Mouse (Mus musculus) hindbrain, embryonic 16.5 days (tissue): ENCODE measurements at regions not wholly inside any gene's neighbourhood (a gene's known extent, or its start where the extent isn't known, plus 50 kb on each side); places are given as distances from the start of the nearest gene placed in this dataset.

ENCODE experiments used
- ATAC-seq: fragments of 200-750 bp; cut with Nextera tagmentation; 2 replicates; pipeline ENCODE4 v1.8.0; 2017; ENCODE audit warnings: moderate TSS enrichment, moderate library complexity
- H3K27ac ChIP-seq: fragments of 300-500 bp; sonication (generic); 2 replicates; pipeline ENCODE4 v1.5.1; 2014; ENCODE audit warnings: low read depth, mild to moderate bottlenecking, control low read depth, low read length, moderate library complexity
- H3K27me3 ChIP-seq: fragments of 300-500 bp; sonication (generic); replicated peaks from 2 replicates; pipeline ENCODE4 v1.6.1; 2014; ENCODE audit warnings: low read length; ENCODE audit not compliant: control insufficient read depth, insufficient read depth
- H3K36me3 ChIP-seq: fragments of 300-500 bp; sonication (generic); 2 replicates; pipeline ENCODE4 v1.6.1; 2014; ENCODE audit warnings: mild to moderate bottlenecking, low read length, moderate library complexity, mixed read lengths; ENCODE audit not compliant: control insufficient read depth, insufficient read depth
- H3K4me1 ChIP-seq: fragments of 300-500 bp; sonication (generic); 2 replicates; pipeline ENCODE4 v1.6.1; 2014; ENCODE audit warnings: low read depth, low read length; ENCODE audit not compliant: control insufficient read depth, insufficient read depth
- H3K4me2 ChIP-seq: fragments of 300-500 bp; sonication (generic); 2 replicates; pipeline ENCODE4 v1.6.1; 2014; ENCODE audit warnings: mild to moderate bottlenecking, low read length, control low read depth, moderate library complexity
- H3K4me3 ChIP-seq: fragments of 300-500 bp; sonication (generic); 2 replicates; pipeline ENCODE4 v1.5.1; 2014; ENCODE audit warnings: mild to moderate bottlenecking, low read length, control low read depth, moderate library complexity
- H3K9ac ChIP-seq: fragments of 300-500 bp; sonication (generic); 2 replicates; pipeline ENCODE4 v1.6.1; 2014; ENCODE audit warnings: low read depth, mild to moderate bottlenecking, control low read depth, low read length, moderate library complexity
- H3K9me3 ChIP-seq: fragments of 300-500 bp; sonication (generic); 2 replicates; pipeline ENCODE4 v1.6.1; 2014; ENCODE audit warnings: mild to moderate bottlenecking, low read length, moderate library complexity; ENCODE audit not compliant: control insufficient read depth
- WGBS: fragments of 180-500 bp; shearing (Covaris S2); extraction: QIAGEN DNeasy Blood & Tissue Kit; methylation state at CpG from one replicate; pipeline ENCODE4 v1.1.7; 2014; 5-methylcytosine and 5-hydroxymethylcytosine counted together

DNA sequence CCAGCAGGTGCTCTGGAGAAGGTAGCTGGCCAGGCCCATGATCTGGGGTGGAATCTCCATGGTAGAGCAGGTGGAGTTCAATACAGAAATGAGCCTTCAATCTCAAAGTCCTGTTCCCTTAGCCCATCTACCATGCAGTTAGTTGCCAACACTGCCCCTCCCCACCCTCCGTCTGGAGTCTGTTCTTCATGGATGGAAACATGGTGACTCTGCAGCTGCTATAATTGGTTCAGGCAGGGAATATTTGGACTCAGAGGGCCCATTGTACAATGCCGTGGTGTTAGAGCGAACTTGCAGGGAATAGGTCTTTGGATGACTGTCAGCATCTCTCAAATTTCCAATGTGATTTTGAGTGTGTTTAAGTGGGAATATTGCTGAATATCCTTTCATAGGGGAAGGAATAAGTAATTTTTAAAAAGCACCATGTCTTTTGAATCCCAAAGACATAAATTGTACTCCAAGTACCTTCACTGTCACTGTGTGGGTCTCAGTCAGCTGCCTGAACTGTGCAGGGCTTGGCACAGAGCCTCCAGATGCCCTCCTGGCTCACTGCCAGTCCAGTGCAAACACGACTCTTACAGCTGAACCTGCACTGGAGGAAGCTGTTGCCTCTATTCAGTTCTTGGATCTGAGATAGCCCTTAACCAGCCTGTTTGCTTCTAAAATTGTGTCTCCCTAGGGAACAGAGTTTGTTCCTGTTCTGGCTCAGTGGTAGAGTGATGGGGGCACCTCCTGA, 162.8 kb upstream of the Eef2kmt start:
- no peaks in the 10 kb centered on the region for H3K9me3 ChIP-seq
- no peak overlapping the region for H3K27ac ChIP-seq
- H3K27me3 ChIP-seq = no peaks in the 10 kb centered on the region
- WGBS = 38% methylated on average over 4 of the region's 4 CpGs
- no peak overlapping the region for H3K4me2 ChIP-seq
- 0 out of 2 replicates have a peak, but pooled peaks have one; percentile 63 for ATAC-seq
- H3K36me3 ChIP-seq = no peaks in the 10 kb centered on the region
- no peak overlapping the region for H3K9ac ChIP-seq
- peaks cover 6% of the 10 kb centered on the region for H3K4me1 ChIP-seq
- no peak overlapping the region for H3K4me3 ChIP-seq

DNA sequence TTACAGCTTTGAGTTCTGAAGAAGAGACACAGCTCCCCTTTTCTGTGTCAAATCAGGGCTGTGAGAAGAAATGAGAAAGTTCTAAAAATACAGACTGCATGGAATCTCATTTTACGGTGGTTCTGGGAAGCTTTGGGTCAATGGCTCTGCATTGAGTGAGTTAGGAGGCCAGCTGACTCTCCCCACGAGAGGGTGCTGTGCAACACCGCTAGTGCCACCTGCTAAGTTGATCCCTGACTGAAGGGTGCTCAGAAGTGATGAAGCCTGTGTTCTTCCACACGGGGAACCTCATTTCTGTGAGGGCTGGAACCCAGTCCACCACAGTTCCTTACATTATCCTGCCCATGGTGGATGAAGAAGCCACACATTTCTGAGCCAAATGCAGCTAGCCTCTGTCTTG, 159.5 kb upstream of the Eef2kmt start:
- WGBS = 76% methylated on average over 4 of the region's 4 CpGs
- no peaks in the 10 kb centered on the region for H3K36me3 ChIP-seq
- ATAC-seq = no peak
- no peak overlapping the region for H3K27ac ChIP-seq
- H3K4me2 ChIP-seq = no peak overlapping the region
- no peak overlapping the region for H3K9ac ChIP-seq
- no peaks in the 10 kb centered on the region for H3K27me3 ChIP-seq
- peaks cover 6% of the 10 kb centered on the region for H3K4me1 ChIP-seq
- no peaks in the 10 kb centered on the region for H3K9me3 ChIP-seq
- H3K4me3 ChIP-seq = no peak overlapping the region

DNA sequence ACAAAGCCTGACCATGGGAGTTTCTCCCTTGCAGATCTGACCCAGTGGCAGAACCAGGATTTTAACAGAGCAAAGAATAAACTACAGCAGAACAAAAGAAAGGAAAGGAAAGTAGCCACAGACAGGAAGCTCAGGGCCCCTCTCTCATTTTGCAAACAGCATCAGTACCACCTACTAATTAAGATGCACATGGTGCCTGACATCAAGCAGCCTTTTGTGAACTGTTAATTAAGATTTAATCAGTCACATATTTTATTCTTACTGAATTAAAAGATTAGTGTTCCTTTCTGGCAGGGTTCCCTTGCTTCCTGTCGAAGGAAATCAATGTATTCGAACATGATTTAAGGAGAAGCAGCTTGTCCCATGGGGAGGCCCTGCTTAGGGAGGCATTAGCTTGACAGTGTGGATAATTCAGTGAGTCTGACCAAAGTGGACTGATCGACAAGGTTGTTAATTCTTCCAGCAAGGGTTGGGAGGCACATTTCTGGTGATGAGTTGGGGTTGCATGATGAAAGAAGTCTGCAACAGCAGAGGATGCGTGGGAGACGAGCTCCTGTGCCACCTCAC, 156.1 kb upstream of the Eef2kmt start:
- H3K9me3 ChIP-seq = no peaks in the 10 kb centered on the region
- no peaks in the 10 kb centered on the region for H3K27me3 ChIP-seq
- no peak overlapping the region for H3K4me2 ChIP-seq
- WGBS = 43% methylated on average over 5 of the region's 5 CpGs
- no peak overlapping the region for H3K9ac ChIP-seq
- no peak for ATAC-seq
- no peak overlapping the region for H3K4me3 ChIP-seq
- no peaks in the 10 kb centered on the region for H3K4me1 ChIP-seq
- H3K27ac ChIP-seq = no peak overlapping the region
- H3K36me3 ChIP-seq = no peaks in the 10 kb centered on the region

DNA sequence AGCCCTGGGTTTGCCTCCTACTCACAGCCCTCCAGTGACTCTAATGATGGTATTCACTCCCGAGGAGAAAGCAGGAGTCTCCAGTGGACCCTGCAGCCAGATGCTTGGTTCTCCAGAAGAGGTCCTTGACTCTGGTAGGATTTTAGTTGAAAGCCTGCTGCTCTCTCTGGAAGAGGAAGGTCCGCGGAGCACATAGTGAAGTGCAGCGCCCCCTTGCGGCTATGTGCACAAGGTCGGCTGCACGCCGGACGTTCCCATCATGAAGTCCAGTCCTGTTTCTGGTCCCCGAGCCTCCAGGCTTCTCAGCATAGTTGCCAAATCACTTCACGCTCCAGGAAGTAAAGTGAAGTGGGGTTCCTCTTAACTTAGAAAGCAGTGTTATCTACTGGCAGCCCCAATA, 150.9 kb upstream of the Eef2kmt start:
- Histone ChIP-seq H3K4me1 (no peaks in the 10 kb centered on the region), H3K36me3 (no peaks in the 10 kb centered on the region), H3K9ac (no peak overlapping the region), H3K4me3 (no peak overlapping the region), H3K27me3 (no peaks in the 10 kb centered on the region), H3K4me2 (no peak overlapping the region), H3K27ac (no peak overlapping the region), H3K9me3 (no peaks in the 10 kb centered on the region)
- 11% methylated on average over 11 of the region's 11 CpGs for WGBS
- ATAC-seq = no peak

DNA sequence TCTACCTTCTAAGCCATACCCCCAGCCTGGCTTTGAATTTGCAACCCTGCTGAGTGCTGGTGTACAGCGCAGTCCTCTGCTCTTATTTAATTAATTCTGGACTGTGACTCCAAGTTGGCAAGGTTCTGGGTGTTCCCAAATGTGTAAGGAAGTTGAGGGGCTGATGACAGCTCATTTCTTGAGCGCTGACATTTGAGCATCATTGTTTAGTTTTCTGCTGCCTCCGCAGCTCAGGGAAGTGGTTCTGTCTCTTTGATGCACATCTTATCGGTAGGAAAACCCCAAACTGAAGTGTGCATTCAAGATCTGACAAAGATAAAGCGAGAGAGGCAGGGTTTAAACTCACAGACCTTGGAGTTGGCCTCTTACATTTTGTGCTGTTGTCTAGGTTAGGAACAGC, 137.6 kb upstream of the Eef2kmt start:
- Histone ChIP-seq H3K27ac (no peak overlapping the region), H3K9ac (no peak overlapping the region), H3K9me3 (no peaks in the 10 kb centered on the region), H3K27me3 (no peaks in the 10 kb centered on the region), H3K36me3 (no peaks in the 10 kb centered on the region), H3K4me1 (no peaks in the 10 kb centered on the region), H3K4me3 (no peak overlapping the region), H3K4me2 (no peak overlapping the region)
- ATAC-seq = no peak
- 84% methylated on average over 5 of the region's 5 CpGs for WGBS

DNA sequence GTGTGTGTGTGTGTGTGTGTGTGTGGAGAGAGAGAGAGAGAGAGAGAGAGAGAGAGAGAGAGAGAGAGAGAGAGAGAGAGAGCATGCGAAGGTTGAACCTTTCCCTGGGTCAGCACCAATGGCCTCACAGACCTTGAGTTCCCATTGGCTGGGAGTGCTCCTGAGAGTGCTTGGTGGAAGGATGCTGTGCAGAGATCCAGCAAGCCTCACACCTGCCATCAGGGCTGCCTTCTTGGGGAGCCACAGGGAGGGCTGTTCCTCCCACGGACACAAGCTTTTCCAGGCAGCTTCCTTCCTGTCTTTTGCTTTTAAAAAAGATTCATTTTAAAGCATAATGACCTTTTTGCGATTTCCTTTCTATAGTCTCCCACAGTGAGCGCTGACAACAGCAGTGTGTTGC, 127.1 kb upstream of the Eef2kmt start:
- Histone ChIP-seq H3K4me3 (no peak overlapping the region), H3K9me3 (no peaks in the 10 kb centered on the region), H3K27me3 (no peaks in the 10 kb centered on the region), H3K4me1 (peaks cover 4% of the 10 kb centered on the region; the same call in 1 of the 2 replicates), H3K9ac (no peak overlapping the region), H3K27ac (no peak overlapping the region), H3K4me2 (no peak overlapping the region), H3K36me3 (no peaks in the 10 kb centered on the region)
- ATAC-seq = peak; percentile 45; the same call in 1 of the 2 replicates
- 40% methylated on average over 4 of the region's 4 CpGs for WGBS

DNA sequence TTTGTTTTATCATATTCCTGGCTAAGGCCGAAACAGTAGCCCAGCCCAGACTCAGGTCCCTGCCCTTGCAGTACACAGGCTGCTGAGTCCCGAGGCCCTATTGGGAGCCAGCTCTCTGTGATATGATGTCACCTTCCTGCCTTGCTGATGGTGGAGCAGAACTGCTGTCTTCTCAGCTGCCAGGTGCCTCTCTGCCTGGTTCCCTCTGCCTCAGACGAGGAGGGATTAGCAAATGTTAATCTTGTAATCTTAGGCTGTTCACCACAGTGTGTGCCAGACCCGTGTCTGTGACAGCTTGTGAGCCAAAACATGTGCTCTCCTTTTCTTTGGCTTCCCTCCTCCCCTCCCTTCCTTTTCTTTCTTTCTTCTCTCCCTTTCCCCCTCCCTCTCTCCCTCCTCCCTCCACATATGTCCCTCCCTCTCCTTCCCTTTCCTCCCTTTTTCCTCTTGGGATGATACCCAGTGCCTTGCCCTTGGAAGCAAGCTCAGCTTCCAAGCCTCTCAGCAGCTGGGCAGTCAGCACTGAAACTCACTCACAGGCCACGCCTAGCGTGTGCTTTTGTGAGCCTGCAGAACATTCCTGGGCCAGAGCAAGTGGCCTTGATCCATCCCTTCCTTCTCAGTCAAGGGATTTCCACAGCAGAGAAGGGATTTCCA, 126.6 kb upstream of the Eef2kmt start:
- peaks cover 4% of the 10 kb centered on the region; the same call in 1 of the 2 replicates for H3K4me1 ChIP-seq
- no peak overlapping the region for H3K4me3 ChIP-seq
- no peak overlapping the region for H3K4me2 ChIP-seq
- H3K36me3 ChIP-seq = no peaks in the 10 kb centered on the region
- no peak overlapping the region for H3K9ac ChIP-seq
- WGBS = 28% methylated on average over 6 of the region's 6 CpGs
- ATAC-seq = peak; percentile 68
- no peaks in the 10 kb centered on the region for H3K9me3 ChIP-seq
- peak overlapping the region; percentile 44; the same call in 1 of the 2 replicates for H3K27ac ChIP-seq
- no peaks in the 10 kb centered on the region for H3K27me3 ChIP-seq

DNA sequence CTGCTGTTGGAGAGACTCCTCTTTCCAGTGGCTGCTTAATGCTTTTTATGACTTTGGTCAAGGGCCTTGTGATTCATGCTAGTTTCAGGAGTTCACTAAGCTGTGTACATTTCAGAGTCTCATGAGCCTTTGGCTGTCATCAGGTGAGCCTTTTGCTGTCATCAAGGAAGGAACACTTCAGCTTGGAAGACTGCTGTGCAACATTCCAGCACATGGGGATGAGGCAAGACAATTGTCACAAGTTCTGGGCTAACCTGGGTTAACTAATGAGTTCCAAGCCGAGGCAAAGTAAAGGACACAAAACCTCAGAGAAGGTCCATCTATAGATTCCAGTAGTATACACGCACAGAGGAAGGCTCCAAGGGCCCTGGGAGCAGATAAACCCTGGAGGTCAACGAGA, 124.8 kb upstream of the Eef2kmt start:
- no peak overlapping the region for H3K27ac ChIP-seq
- H3K9ac ChIP-seq = no peak overlapping the region
- no peak overlapping the region for H3K4me2 ChIP-seq
- no peaks in the 10 kb centered on the region for H3K27me3 ChIP-seq
- H3K4me1 ChIP-seq = peaks cover 4% of the 10 kb centered on the region; the same call in 1 of the 2 replicates
- no peaks in the 10 kb centered on the region for H3K9me3 ChIP-seq
- no peak overlapping the region for H3K4me3 ChIP-seq
- no peaks in the 10 kb centered on the region for H3K36me3 ChIP-seq
- no peak for ATAC-seq
- WGBS = 88% methylated on average over 3 of the region's 3 CpGs

DNA sequence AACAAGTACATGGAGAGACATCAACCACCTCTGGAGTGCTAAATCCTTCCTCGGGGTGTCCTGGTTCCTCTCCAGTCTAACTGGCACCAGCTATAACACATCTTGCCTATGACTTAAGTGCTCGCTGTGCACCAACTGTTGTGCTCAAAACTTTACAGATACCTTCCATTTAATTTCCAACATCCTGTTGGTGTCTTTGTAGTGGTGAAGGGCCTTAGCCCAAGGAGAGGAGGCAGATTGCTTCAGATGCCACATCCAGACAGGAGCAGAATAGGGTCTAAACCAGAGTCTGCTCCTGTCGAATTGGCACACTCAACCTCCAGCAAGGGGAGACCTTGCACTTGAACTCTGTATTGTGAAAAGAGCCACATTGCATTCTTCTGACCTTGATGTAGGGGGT, 121.2 kb upstream of the Eef2kmt start:
- Histone ChIP-seq H3K4me1 (no peaks in the 10 kb centered on the region), H3K4me3 (no peak overlapping the region), H3K9me3 (no peaks in the 10 kb centered on the region), H3K4me2 (no peak overlapping the region), H3K27ac (no peak overlapping the region), H3K9ac (no peak overlapping the region), H3K27me3 (no peaks in the 10 kb centered on the region), H3K36me3 (no peaks in the 10 kb centered on the region)
- ATAC-seq = no peak
- whole genome bisulfite sequencing = 92% methylated on average over 3 of the region's 3 CpGs
